Mouse (Mus musculus) limb, embryonic 11.5 days (tissue): ENCODE results near the gene Thsd7b. TPM values are rescaled to one million over a fixed set of nuclear protein-coding genes. Genes with fewer than 3 reads are reported as not detected.

Source experiments
- ATAC-seq: fragments of 200-750 bp; cut with Nextera tagmentation; 2 replicates; pipeline ENCODE4 v1.8.0; 2017; ENCODE audit warnings: low read depth; ENCODE audit not compliant: insufficient number of reproducible peaks, low FRiP score, low TSS enrichment
- DNase-seq: peaks from one replicate; pipeline ENCODE4 v3.0.0-alpha.2; 2015; ENCODE audit warnings: low spot score
- H3K27ac ChIP-seq: fragments of 300-500 bp; sonication (generic); replicated peaks from 2 replicates; pipeline ENCODE4 v1.5.1; 2014; ENCODE audit warnings: low read depth, mild to moderate bottlenecking, low read length
- H3K27me3 ChIP-seq: fragments of 300-500 bp; sonication (generic); 2 replicates; pipeline ENCODE4 v1.6.1; 2014; ENCODE audit warnings: mild to moderate bottlenecking, low read length, mixed read lengths; ENCODE audit not compliant: control insufficient read depth, insufficient read depth
- H3K36me3 ChIP-seq: fragments of 300-500 bp; sonication (generic); 2 replicates; pipeline ENCODE4 v1.6.1; 2014; ENCODE audit warnings: mild to moderate bottlenecking, low read length, moderate library complexity, mixed read lengths; ENCODE audit not compliant: control insufficient read depth, insufficient read depth
- H3K4me1 ChIP-seq: fragments of 300-500 bp; sonication (generic); 2 replicates; pipeline ENCODE4 v1.6.1; 2014; ENCODE audit warnings: low read length, mixed read lengths; ENCODE audit not compliant: control insufficient read depth, insufficient read depth
- H3K4me2 ChIP-seq: fragments of 300-500 bp; sonication (generic); 2 replicates; pipeline ENCODE4 v1.6.1; 2014; ENCODE audit warnings: low read depth, mild to moderate bottlenecking, moderate library complexity; ENCODE audit not compliant: severe bottlenecking
- H3K4me3 ChIP-seq: fragments of 300-500 bp; sonication (generic); 2 replicates; pipeline ENCODE4 v1.5.1; 2014; ENCODE audit warnings: low read depth, low read length
- H3K9ac ChIP-seq: fragments of 300-500 bp; sonication (generic); 2 replicates; pipeline ENCODE4 v1.6.1; 2014; ENCODE audit warnings: mild to moderate bottlenecking, low read length
- H3K9me3 ChIP-seq: fragments of 300-500 bp; sonication (generic); 2 replicates; pipeline ENCODE4 v1.6.1; 2016; ENCODE audit warnings: low read length; ENCODE audit not compliant: control insufficient read depth
- WGBS: fragments of 180-500 bp; shearing (Covaris S2); extraction: QIAGEN DNeasy Blood & Tissue Kit; methylation state at CpG from one replicate; pipeline ENCODE4 v1.1.7; 2014; 5-methylcytosine and 5-hydroxymethylcytosine counted together
- polyA plus RNA-seq: library from polyadenylated mRNA; unstranded; fragments of >200 nt; fragmentation: Nextera tagmentation; extraction: Ambion mirVana; gene quantifications from 2 replicates; pipeline ENCODE4 v1.2.1, GENCODE M21; 2014

Gene Thsd7b
- polyA plus RNA-seq, 1 experiment from 2014 or later: 0.40 TPM

GRCm38 (mm10) chr1:129579955-129580354, 306.9 kb downstream of the Thsd7b start:
- H3K9me3 ChIP-seq: no peaks in the 10 kb centered on the region
- no peaks in the 10 kb centered on the region for H3K27me3 ChIP-seq
- no peak overlapping the region for H3K4me3 ChIP-seq
- no peaks in the 10 kb centered on the region for H3K36me3 ChIP-seq
- no peak overlapping the region for H3K9ac ChIP-seq
- WGBS: 78% methylated on average over 4 of the region's 4 CpGs
- H3K4me1 ChIP-seq: no peaks in the 10 kb centered on the region
- no peak; the same call in 1 of the 2 replicates for ATAC-seq
- DNase-seq: no peak
- no peak overlapping the region for H3K27ac ChIP-seq
- no peak overlapping the region for H3K4me2 ChIP-seq

GRCm38 (mm10) chr1:129586635-129587034, 313.5 kb downstream of the Thsd7b start:
- DNase-seq: no peak
- no peak overlapping the region for H3K9ac ChIP-seq
- WGBS: 34% methylated on average over 6 of the region's 6 CpGs
- no peak overlapping the region for H3K4me2 ChIP-seq
- H3K27ac ChIP-seq: no peak overlapping the region
- no peak overlapping the region for H3K4me3 ChIP-seq
- no peaks in the 10 kb centered on the region for H3K9me3 ChIP-seq
- H3K4me1 ChIP-seq: no peaks in the 10 kb centered on the region
- no peak for ATAC-seq
- H3K27me3 ChIP-seq: no peaks in the 10 kb centered on the region
- H3K36me3 ChIP-seq: no peaks in the 10 kb centered on the region

- Histone ChIP-seq H3K4me2 (no peak overlapping the region), H3K36me3 (no peaks in the 10 kb centered on the region), H3K27me3 (no peaks in the 10 kb centered on the region), H3K27ac (no peak overlapping the region), H3K9me3 (no peaks in the 10 kb centered on the region), H3K4me3 (no peak overlapping the region), H3K4me1 (no peaks in the 10 kb centered on the region), H3K9ac (no peak overlapping the region)
- DNase-seq (no peak), ATAC-seq (no peak)
- 84% methylated on average over 3 of the region's 3 CpGs for whole genome bisulfite sequencing
Observed at GRCm38 (mm10) chr1:129589366-129590002, 316.4 kb downstream of the Thsd7b start.

- no peaks in the 10 kb centered on the region for H3K36me3 ChIP-seq
- H3K4me1 ChIP-seq: no peaks in the 10 kb centered on the region
- H3K9ac ChIP-seq: no peak overlapping the region
- no peak overlapping the region for H3K4me3 ChIP-seq
- no peak overlapping the region for H3K4me2 ChIP-seq
- 87% methylated on average over 13 of the region's 13 CpGs for WGBS
- H3K9me3 ChIP-seq: no peaks in the 10 kb centered on the region
- DNase-seq (no peak), ATAC-seq (no peak)
- no peak overlapping the region for H3K27ac ChIP-seq
- no peaks in the 10 kb centered on the region for H3K27me3 ChIP-seq
Observed at GRCm38 (mm10) chr1:129595447-129595846, 322.3 kb downstream of the Thsd7b start.

- no peaks in the 10 kb centered on the region for H3K27me3 ChIP-seq
- ATAC-seq (no peak), DNase-seq (no peak)
- H3K4me3 ChIP-seq: no peak overlapping the region
- no peaks in the 10 kb centered on the region for H3K4me1 ChIP-seq
- H3K9me3 ChIP-seq: no peaks in the 10 kb centered on the region
- H3K36me3 ChIP-seq: no peaks in the 10 kb centered on the region
- H3K27ac ChIP-seq: no peak overlapping the region
- no peak overlapping the region for H3K4me2 ChIP-seq
- H3K9ac ChIP-seq: no peak overlapping the region
Observed at GRCm38 (mm10) chr1:129600933-129601332, 327.8 kb downstream of the Thsd7b start.

GRCm38 (mm10) chr1:129602284-129602683, 329.2 kb downstream of the Thsd7b start:
- Histone ChIP-seq H3K9me3 (no peaks in the 10 kb centered on the region), H3K36me3 (no peaks in the 10 kb centered on the region), H3K4me1 (no peaks in the 10 kb centered on the region), H3K9ac (no peak overlapping the region), H3K4me3 (no peak overlapping the region), H3K27me3 (no peaks in the 10 kb centered on the region), H3K4me2 (no peak overlapping the region), H3K27ac (no peak overlapping the region)
- ATAC-seq: no peak
- no peak for DNase-seq

- Histone ChIP-seq H3K9me3 (no peaks in the 10 kb centered on the region), H3K27ac (no peak overlapping the region), H3K36me3 (no peaks in the 10 kb centered on the region), H3K4me3 (no peak overlapping the region), H3K27me3 (no peaks in the 10 kb centered on the region), H3K9ac (no peak overlapping the region), H3K4me1 (no peaks in the 10 kb centered on the region), H3K4me2 (no peak overlapping the region)
- WGBS: 76% methylated on average over 3 of the region's 3 CpGs
- ATAC-seq (no peak), DNase-seq (no peak)
Observed at GRCm38 (mm10) chr1:129608395-129608794, 335.3 kb downstream of the Thsd7b start.

- no peaks in the 10 kb centered on the region for H3K27me3 ChIP-seq
- ATAC-seq (no peak), DNase-seq (no peak)
- 77% methylated on average over 1 of the region's 1 CpGs for WGBS
- H3K4me3 ChIP-seq: no peak overlapping the region
- no peak overlapping the region for H3K4me2 ChIP-seq
- no peaks in the 10 kb centered on the region for H3K36me3 ChIP-seq
- no peaks in the 10 kb centered on the region for H3K9me3 ChIP-seq
- H3K4me1 ChIP-seq: no peaks in the 10 kb centered on the region
- no peak overlapping the region for H3K27ac ChIP-seq
- no peak overlapping the region for H3K9ac ChIP-seq
Observed at GRCm38 (mm10) chr1:129616080-129616479, 343.0 kb downstream of the Thsd7b start.
